Mouse (Mus musculus) adrenal gland, adult 8-10 months (tissue): ENCODE measurements around the gene Mrps34. TPM values are rescaled to one million over a fixed set of nuclear protein-coding genes. Genes with fewer than 3 reads are reported as not detected.

Experiments
- DNase-seq: peaks from one replicate; pipeline ENCODE4 v3.0.0; 2022
- total RNA-seq, 4 experiments: library from RNA; stranded (reverse); gene quantifications; 2 replicates each; pipeline ENCODE4 v1.2.4; 2022

The Mrps34 gene
- total RNA-seq, 4 experiments from 2014 or later, result 120 to 201 (median 138) TPM

GRCm38 (mm10) chr17:24881738-24882440, 13.0 kb upstream of the Mrps34 start:
- no peak for DNase-seq

DNA sequence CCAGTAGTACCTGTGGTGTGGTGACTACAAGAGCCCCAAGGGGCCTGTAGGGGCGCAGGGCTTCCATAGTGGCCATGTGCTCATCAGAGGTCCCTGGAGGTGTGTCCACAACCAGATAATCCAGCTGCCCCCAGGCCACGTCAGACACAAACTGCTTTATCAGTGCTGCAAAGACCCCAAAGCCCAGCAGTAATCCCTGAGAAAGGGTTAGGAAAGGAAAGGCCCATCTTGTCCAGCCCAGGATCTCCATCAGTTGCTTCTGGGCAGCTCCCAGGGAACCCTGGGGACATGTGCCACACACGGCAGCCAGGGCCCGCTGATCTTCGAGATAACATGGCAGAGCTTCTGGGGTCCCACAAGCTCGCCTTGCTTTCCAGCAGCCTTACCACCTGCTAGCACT, 10.5 kb upstream of the Mrps34 start:
- no peak for DNase-seq

DNA sequence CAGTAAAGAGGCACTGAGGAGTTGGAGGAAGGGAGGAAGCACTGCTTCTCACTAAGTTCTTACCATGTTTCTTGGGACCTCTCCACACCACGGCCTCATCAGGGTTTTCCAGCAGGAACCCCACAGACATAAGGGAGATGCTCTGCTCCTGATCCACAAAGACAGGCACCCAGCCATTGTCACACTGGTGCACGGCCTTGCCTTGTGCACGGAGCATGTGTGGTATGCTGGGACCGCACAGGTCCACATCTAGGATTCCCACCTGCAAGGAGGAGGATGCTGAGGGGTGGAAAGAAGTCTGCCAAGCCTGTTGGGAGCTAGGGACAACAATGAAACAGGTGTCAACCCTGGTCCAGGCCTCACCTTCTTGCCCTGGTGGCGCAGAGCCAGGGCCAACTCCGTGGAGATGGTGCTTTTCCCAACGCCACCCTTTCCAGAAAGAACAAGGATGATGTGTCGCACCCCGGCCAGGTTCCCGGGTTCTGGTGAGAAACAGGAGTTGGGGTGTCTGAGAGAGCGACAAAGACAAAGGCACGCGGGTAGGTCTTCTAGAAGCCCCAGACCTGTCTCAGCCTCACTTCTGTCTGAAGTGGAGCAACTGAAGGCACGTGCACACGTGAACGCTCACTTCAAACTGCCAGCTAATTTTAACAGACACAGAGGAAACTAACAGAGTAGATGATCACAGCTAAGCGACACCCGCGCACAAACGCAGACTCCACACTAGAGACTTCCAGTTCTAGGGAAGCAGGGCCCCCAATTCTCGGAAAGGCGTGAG, 9.4 kb upstream of the Mrps34 start:
- DNase-seq, result no peak

- DNase-seq, result peak; percentile 99
Observed at GRCm38 (mm10) chr17:24886134-24886931, 8.6 kb upstream of the Mrps34 start, which contains the start of the genes Nubp2 and Spsb3. TSS of gene Nubp2 (minus strand) at chr17:24886349. TSS of gene Spsb3 (plus strand) at chr17:24886643.

- no peak for DNase-seq
Observed at GRCm38 (mm10) chr17:24886932-24887271, 8.0 kb upstream of the Mrps34 start.

DNA sequence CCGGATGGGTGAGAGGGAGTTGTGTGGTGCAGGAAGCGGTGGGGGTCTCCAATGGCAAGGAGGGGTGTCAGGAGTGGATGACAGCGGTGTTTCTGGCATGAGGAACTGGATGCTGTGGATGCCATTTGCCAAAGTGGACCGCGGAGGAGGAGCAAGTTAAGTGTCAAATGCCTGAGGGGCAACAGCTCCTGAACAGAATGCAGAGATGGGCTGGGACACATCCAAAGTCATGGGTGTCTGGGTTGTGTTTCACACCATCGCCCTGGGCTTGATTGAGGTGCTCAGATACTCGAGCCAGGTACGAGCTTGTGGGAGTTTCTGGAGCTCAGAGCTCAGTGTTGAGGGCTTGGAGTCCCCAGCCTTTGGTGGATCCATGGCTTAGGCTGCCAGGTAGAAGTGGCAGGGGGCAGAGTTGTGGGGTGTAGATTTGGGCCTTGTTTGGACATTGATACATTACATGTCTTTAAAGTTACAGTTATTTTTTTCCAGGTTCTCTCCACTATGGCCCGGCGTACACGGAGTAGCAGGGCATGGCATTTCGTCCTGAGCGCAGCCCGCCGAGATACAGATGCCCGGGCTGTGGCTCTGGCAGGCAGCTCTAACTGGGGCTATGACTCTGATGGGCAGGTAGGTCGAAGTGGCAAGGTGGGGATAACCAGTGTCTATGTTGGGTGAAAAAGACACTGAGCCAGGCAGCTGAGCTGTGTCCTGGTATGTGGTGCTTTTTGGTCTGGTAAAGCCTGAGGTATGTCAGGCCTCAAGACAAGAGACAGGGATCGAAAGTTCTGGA, 7.4 kb upstream of the Mrps34 start:
- DNase-seq, result no peak

DNA sequence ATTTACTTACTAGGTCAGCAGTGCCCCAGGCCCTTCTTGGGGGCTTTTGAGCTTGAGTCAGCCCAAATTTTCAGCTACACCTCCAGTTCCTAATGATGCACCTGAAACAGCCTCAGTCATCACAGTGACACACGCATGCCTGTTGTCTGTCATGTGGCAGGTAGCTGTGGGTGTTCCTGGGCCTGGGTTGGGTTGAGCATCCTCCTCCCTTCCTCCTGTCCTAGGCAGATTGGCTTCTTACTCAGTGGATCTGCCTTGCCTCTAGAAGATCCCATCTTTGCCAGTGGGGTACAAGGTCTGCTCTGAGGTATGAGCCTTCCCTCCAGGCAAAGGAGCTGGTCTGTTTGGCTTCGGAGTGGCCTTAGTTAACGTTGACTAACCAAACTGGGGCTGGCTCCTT, 6.1 kb upstream of the Mrps34 start:
- DNase-seq, result no peak

DNA sequence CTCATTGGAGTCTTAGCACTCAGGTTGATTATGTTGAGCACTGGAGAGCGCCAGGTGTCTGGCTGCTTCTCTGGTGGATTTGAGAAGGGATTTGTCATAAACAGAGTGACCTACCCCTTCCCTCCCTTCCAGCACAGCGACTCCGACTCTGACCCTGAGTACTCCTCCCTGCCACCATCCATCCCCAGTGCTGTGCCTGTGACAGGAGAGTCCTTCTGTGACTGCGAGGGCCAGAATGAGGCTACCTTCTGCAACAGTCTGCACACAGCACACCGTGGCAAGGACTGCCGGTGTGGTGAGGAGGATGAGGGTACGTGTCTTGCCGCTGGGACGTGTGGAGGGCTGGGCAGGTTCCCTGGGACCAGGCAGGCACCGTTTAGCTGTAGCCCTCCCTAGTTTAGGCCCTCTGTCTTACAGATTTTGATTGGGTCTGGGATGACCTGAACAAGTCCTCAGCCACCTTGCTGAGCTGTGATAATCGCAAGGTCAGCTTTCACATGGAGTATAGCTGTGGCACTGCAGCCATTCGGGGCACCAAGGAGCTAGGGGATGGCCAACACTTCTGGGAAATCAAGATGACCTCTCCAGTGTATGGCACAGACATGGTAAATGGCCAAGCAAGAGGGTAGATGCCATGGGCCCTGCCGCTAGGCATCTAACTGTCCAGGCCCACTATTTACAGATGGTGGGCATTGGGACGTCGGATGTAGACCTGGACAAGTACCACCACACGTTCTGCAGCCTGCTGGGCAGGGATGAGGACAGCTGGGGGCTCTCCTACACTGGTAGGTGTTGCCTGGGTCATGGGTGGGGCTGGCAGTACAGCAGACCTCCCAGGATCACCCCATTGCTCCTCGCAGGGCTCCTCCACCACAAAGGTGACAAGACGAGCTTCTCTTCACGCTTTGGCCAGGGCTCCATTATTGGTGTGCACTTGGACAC, 4.5 kb upstream of the Mrps34 start:
- DNase-seq, result no peak

GRCm38 (mm10) chr17:24891321-24891720, 3.6 kb upstream of the Mrps34 start:
- no peak for DNase-seq

DNA sequence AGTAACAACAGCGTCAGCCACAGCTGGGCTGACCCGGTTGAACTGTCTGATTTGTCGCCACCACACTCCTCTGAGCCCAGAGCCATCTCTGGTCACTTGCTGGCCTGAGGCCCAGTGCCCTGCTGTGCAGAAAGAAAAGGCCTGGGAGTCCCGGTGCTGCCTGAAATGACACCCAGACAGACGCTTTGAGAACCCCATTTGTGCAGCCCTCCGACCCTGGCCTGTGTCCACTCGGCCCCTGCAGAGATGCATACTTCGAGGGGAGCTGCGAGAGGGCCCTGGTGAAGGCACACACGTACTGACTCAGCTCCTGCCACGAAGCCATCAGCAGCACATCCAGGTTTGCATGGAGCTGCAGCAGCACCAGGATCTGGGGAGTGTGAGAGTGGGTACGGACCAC, 2.1 kb upstream of the Mrps34 start:
- no peak for DNase-seq

DNA sequence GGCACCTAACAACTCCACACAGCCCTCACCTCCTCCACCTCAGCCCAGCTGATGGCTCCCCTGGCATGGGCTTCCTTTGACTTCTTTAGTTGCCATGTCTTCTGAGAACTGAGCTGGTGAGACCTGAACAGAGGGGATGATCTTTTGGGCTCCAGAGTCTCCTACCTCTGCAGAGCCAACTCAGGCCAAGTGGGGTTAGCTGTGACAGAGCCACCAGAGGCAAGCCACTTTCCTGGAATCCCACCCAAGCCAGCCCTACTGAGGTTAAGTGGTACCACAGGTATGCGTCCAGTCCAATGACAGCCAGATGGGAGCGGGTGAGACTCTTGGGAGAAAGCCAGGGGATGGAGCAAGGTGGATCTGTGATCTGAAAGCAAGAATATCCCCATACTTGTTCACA, 1.6 kb upstream of the Mrps34 start:
- no peak for DNase-seq

DNA sequence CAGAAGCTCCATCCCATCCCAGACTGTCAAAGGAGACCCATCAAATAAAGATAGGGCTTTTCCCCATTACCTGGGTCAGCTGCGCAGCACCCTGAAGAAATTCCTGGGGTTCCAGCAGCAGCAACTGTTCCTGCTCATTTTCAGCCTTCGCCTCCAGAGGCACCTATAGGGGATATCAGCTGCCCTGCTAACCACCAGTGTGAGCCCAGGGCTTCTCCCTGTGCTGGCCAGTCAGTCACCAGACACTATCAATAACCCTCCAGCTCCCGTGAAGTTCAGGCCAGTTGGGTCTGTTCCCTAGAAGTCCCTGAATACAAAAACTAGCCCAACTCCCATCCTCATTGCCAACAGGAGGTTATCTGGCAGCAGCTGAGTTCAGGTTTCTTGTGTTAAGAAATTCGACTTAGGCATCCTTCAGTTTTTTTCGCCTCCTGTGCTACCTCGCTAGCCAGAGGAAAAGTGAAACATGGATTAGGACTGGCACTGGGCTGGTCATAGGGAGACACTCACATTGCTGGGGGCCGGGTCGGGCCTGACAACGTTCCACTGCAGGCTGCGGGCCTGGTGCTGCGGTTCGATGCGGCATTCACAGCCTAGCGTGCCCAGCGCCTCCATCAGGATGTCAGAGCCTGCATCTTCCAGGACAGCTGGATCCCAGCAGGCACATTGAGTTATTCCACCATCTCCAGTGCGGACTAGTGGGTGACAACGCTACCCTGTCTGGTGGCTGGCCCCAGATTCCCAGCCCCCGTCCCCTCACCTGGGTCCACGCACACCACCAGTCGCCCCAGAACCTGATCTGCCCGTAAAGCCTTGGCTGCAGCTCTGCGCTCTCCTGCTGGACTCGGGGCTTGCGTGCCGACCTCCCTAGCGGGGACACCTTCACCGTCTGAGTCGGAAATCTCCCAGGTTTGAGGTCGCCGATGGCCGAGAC, 588 bp upstream of the Mrps34 start:
- DNase-seq, result no peak

GRCm38 (mm10) chr17:24895571-24896240, 790 bp downstream of the Mrps34 start:
- peak; percentile 81 for DNase-seq

DNA sequence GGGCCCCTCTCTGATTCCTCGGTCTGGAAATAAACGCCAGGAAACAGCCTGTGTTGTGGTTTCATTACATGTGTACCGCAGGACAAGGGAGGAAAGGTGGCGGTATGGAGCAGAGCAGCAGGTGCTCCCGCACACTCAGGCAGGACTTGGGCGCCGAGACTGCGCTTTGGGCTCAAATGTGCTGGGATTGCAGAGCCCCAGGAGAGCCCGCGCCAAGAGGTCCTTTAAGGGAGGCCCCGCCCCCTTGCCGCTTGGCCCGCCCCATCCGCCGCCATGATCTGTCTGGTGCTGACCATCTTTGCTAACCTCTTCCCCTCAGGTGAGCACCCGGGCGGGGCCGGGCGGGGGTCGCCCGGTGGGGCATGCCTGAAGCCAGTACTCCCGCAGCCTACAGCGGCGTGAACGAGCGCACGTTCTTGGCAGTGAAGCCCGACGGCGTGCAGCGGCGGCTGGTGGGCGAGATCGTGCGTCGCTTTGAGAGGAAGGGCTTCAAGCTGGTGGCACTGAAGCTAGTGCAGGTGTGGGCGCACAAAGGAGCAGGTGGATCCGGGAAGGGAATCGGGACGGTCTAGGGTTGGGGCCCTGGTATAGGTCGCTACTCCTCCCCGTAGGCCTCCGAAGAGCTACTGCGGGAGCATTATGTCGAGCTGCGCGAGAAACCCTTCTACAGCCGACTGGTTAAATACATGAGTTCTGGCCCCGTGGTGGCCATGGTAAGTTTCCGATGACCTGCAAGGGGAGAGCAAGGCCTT, 1.5 kb downstream of the Mrps34 start, which contains the start of gene Nme3:
TSS of gene Nme3 (plus strand) at position 260 of the 752 bp plus-strand sequence.
- peak; percentile 73 for DNase-seq

- DNase-seq, result no peak
Observed at GRCm38 (mm10) chr17:24896993-24897269, 2.0 kb downstream of the Mrps34 start.

GRCm38 (mm10) chr17:24897600-24897999, 2.7 kb downstream of the Mrps34 start:
- no peak for DNase-seq

GRCm38 (mm10) chr17:24898041-24898854, 3.3 kb downstream of the Mrps34 start:
- DNase-seq, result no peak

- no peak for DNase-seq
Observed at GRCm38 (mm10) chr17:24899153-24899552, 4.2 kb downstream of the Mrps34 start.
